Mouse (Mus musculus) ES-E14 (cell line): ENCODE data around the gene Creb1. TPM values are rescaled to one million over a fixed set of nuclear protein-coding genes. Genes with fewer than 3 reads are reported as not detected.

Source experiments
- DNase-seq: peaks from one replicate; pipeline ENCODE4 v3.0.0-alpha.2; 2013; ENCODE audit warnings: low read depth, low spot score
- H3K27ac ChIP-seq: 2 replicates; pipeline ENCODE4 v1.5.1; 2012; ENCODE audit warnings: low read depth, mild to moderate bottlenecking, low read length, moderate library complexity, mixed read lengths; ENCODE audit not compliant: poor library complexity, insufficient read depth, severe bottlenecking
- H3K36me3 ChIP-seq: 2 replicates; pipeline ENCODE4 v1.6.1; 2012; ENCODE audit warnings: mild to moderate bottlenecking, low read length, moderate library complexity, mixed read lengths; ENCODE audit not compliant: control insufficient read depth, poor library complexity, insufficient read depth, severe bottlenecking
- H3K4me1 ChIP-seq, 2 experiments: fragments of 150-350 bp in 1 of 2; sonication (generic) in 1 of 2; 2 replicates each; pipeline ENCODE4 v1.6.1; 2012; ENCODE audit warnings: low read length in 2 of 2, mild to moderate bottlenecking in 1 of 2, mixed read lengths in 1 of 2; ENCODE audit not compliant: control insufficient read depth in 2 of 2, insufficient read depth in 2 of 2, poor library complexity in 1 of 2
- H3K4me3 ChIP-seq, 2 experiments: fragments of 150-350 bp in 1 of 2; sonication (generic) in 1 of 2; 2 replicates each; pipeline ENCODE4 v1.5.1; 2012; ENCODE audit warnings: low read length in 2 of 2, low read depth in 1 of 2, mild to moderate bottlenecking in 1 of 2, mixed read lengths in 1 of 2; ENCODE audit not compliant: insufficient read depth in 1 of 2, poor library complexity in 1 of 2, severe bottlenecking in 1 of 2
- H3K9ac ChIP-seq: 2 replicates; pipeline ENCODE4 v1.6.1; 2012; ENCODE audit warnings: low read depth, mild to moderate bottlenecking, low read length, mixed read lengths; ENCODE audit not compliant: poor library complexity, insufficient read depth, severe bottlenecking
- H3K9me3 ChIP-seq: fragments of 150-350 bp; sonication (generic); 2 replicates; pipeline ENCODE4 v1.6.1; 2012; ENCODE audit warnings: low read depth, mild to moderate bottlenecking, low read length; ENCODE audit not compliant: control insufficient read depth, insufficient read depth
- CHD2 ChIP-seq: IDR thresholded peaks from 2 replicates; pipeline ENCODE4 v1.6.1; 2014; ENCODE audit warnings: mild to moderate bottlenecking, low read depth, low read length, inconsistent platforms
- HCFC1 ChIP-seq: IDR thresholded peaks from 2 replicates; pipeline ENCODE4 v1.6.1; 2012; ENCODE audit warnings: low read length, inconsistent platforms, borderline replicate concordance; ENCODE audit not compliant: insufficient read depth
- MAFK ChIP-seq: IDR thresholded peaks from 2 replicates; pipeline ENCODE4 v1.6.1; 2014; ENCODE audit warnings: mild to moderate bottlenecking, low read depth, low read length, inconsistent platforms; ENCODE audit not compliant: insufficient read depth
- ZC3H11A ChIP-seq: IDR thresholded peaks from 2 replicates; pipeline ENCODE4 v1.6.1; 2012; ENCODE audit warnings: low read depth, mild to moderate bottlenecking, inconsistent platforms, low read length, borderline replicate concordance
- ZNF384 ChIP-seq: IDR thresholded peaks from 2 replicates; pipeline ENCODE4 v1.6.1; 2012; ENCODE audit warnings: low read depth, low read length, inconsistent platforms
- in situ Hi-C, 2 experiments: fragments of 600-800 bp; cut with MboI; formaldehyde crosslinking; loops; one replicate each; pipeline ENCODE4 v1.15.1; 2025; ENCODE audit warnings: low sequenced_read_pairs in 2 of 2, inconsistent platforms in 1 of 2; ENCODE audit not compliant: unreplicated experiment in 2 of 2
- total RNA-seq: library from RNA; depleted of rRNA; stranded (reverse); fragments of 300-350 nt; gene quantifications from 2 replicates; pipeline ENCODE4 v1.2.3, GENCODE M21; 2012

The Creb1 gene
- total RNA-seq, 1 experiment = 23.4 TPM

GRCm38 (mm10) chr1:64508479-64509096, 23.9 kb upstream of the Creb1 start:
- no peak for TF ChIP-seq MAFK
- no peak for TF ChIP-seq ZC3H11A
- no peak for TF ChIP-seq ZNF384
- TF ChIP-seq CHD2 = no peak
- TF ChIP-seq HCFC1 = no peak
- no peaks in the 10 kb centered on the region for H3K4me1 ChIP-seq
- no peak overlapping the region for H3K9ac ChIP-seq
- DNase-seq = no peak
- H3K27ac ChIP-seq = no peak overlapping the region
- in situ Hi-C loops = no loop called here
- H3K9me3 ChIP-seq = no peaks in the 10 kb centered on the region
- H3K4me3 ChIP-seq = no peak overlapping the region
- H3K36me3 ChIP-seq = no peaks in the 10 kb centered on the region

GRCm38 (mm10) chr1:64509678-64510077, 22.8 kb upstream of the Creb1 start:
- Histone ChIP-seq H3K27ac (no peak overlapping the region), H3K4me3 (no peak overlapping the region), H3K36me3 (no peaks in the 10 kb centered on the region), H3K4me1 (no peaks in the 10 kb centered on the region), H3K9me3 (no peaks in the 10 kb centered on the region), H3K9ac (no peak overlapping the region)
- TF ChIP-seq ZNF384 (no peak), HCFC1 (no peak), CHD2 (no peak), MAFK (no peak)
- in situ Hi-C loops = no loop called here
- no peak for DNase-seq

- H3K36me3 ChIP-seq = no peaks in the 10 kb centered on the region
- H3K4me3 ChIP-seq = no peak overlapping the region
- DNase-seq = no peak
- in situ Hi-C loops = no loop called here
- no peaks in the 10 kb centered on the region for H3K4me1 ChIP-seq
- no peak overlapping the region for H3K27ac ChIP-seq
- H3K9me3 ChIP-seq = no peaks in the 10 kb centered on the region
- H3K9ac ChIP-seq = no peak overlapping the region
- no peak for TF ChIP-seq MAFK
- no peak for TF ChIP-seq CHD2
- TF ChIP-seq ZNF384 = no peak
- TF ChIP-seq HCFC1 = no peak
- no peak for TF ChIP-seq ZC3H11A
Observed at GRCm38 (mm10) chr1:64514184-64514583, 18.3 kb upstream of the Creb1 start.

GRCm38 (mm10) chr1:64516593-64516992, 15.9 kb upstream of the Creb1 start:
- TF ChIP-seq MAFK (no peak), CHD2 (no peak), ZC3H11A (no peak), HCFC1 (no peak), ZNF384 (no peak)
- Histone ChIP-seq H3K4me3 (no peak overlapping the region), H3K36me3 (no peaks in the 10 kb centered on the region), H3K9me3 (no peaks in the 10 kb centered on the region), H3K4me1 (no peaks in the 10 kb centered on the region), H3K9ac (no peak overlapping the region), H3K27ac (no peak overlapping the region)
- in situ Hi-C loops = no loop called here
- no peak for DNase-seq

GRCm38 (mm10) chr1:64518480-64518879, 14.0 kb upstream of the Creb1 start:
- H3K9me3 ChIP-seq = no peaks in the 10 kb centered on the region
- no peak for TF ChIP-seq MAFK
- TF ChIP-seq CHD2 = no peak
- TF ChIP-seq HCFC1 = no peak
- no peak for TF ChIP-seq ZNF384
- TF ChIP-seq ZC3H11A = no peak
- DNase-seq = no peak
- no peak overlapping the region for H3K9ac ChIP-seq
- H3K4me3 ChIP-seq = no peak overlapping the region
- H3K36me3 ChIP-seq = no peaks in the 10 kb centered on the region
- H3K4me1 ChIP-seq = no peaks in the 10 kb centered on the region
- no peak overlapping the region for H3K27ac ChIP-seq
- in situ Hi-C loops = no loop called here
